26 mouse cellular contexts compared by ENCODE assay signal in genomic region chr17:79246962-79247902, GRCm38 (mm10).
DNase-seq lines count a peak whose midpoint lies in the region; ATAC-seq lines count a peak whose summit lies in the region.
"Had no signal": no experiment of that assay in that cellular context is flagged by ENCODE, and none has a peak within 500 bp of the region (broad histone marks: within the 10 kb centered on the region; RNA-seq: fewer than 3 reads in every experiment).

No protein-coding gene starts in this region.

- H3K27me3 ChIP-seq in hindbrain, embryonic 12.5 days, result no peaks in the 10 kb centered on the region
- H3K27me3 ChIP-seq in hindbrain, embryonic 10.5 days (ENCODE audit: insufficient read depth, poor library complexity, severe bottlenecking), result no peaks in the 10 kb centered on the region
- H3K27me3 ChIP-seq in neural tube, embryonic 13.5 days, result no peaks in the 10 kb centered on the region
- H3K27me3 ChIP-seq in neural tube, embryonic 15.5 days (replicated peaks), result no peaks in the 10 kb centered on the region
- H3K27me3 ChIP-seq in forebrain, embryonic 13.5 days, result no peaks in the 10 kb centered on the region
- H3K27me3 ChIP-seq: embryonic facial prominence, embryonic 12.5 days; hindbrain, embryonic 15.5 days; intestine, embryonic 15.5 days; limb, embryonic 12.5 days; liver, embryonic 15.5 days had no signal

- H3K9ac ChIP-seq in hindbrain, embryonic 12.5 days, result no peak overlapping the region
- no peak overlapping the region for H3K9ac ChIP-seq in neural tube, embryonic 13.5 days
- no peak overlapping the region for H3K9ac ChIP-seq in neural tube, embryonic 15.5 days (replicated peaks)
- H3K9ac ChIP-seq in forebrain, embryonic 13.5 days, result no peak overlapping the region
- H3K9ac ChIP-seq: embryonic facial prominence, embryonic 12.5 days; hindbrain, embryonic 15.5 days; intestine, embryonic 15.5 days; limb, embryonic 12.5 days; liver, embryonic 15.5 days; lung, embryonic 14.5 days had no signal

- no peak overlapping the region for H3K4me2 ChIP-seq in hindbrain, embryonic 12.5 days (replicated peaks)
- no peak overlapping the region for H3K4me2 ChIP-seq in neural tube, embryonic 13.5 days
- no peak overlapping the region for H3K4me2 ChIP-seq in neural tube, embryonic 15.5 days
- no peak overlapping the region for H3K4me2 ChIP-seq in forebrain, embryonic 13.5 days
- H3K4me2 ChIP-seq: embryonic facial prominence, embryonic 12.5 days; hindbrain, embryonic 15.5 days; intestine, embryonic 15.5 days; limb, embryonic 12.5 days; liver, embryonic 15.5 days; lung, embryonic 14.5 days had no signal

- WGBS in hindbrain, embryonic 12.5 days, result 72% methylated on average over 9 of the region's 9 CpGs
- 84% methylated on average over 9 of the region's 9 CpGs for WGBS in hindbrain, embryonic 10.5 days
- WGBS in neural tube, embryonic 13.5 days, result 68% methylated on average over 9 of the region's 9 CpGs
- 65% methylated on average over 9 of the region's 9 CpGs for whole genome bisulfite sequencing in neural tube, embryonic 15.5 days
- 44% methylated on average over 9 of the region's 9 CpGs for WGBS in forebrain, embryonic 13.5 days

- no peak overlapping the region for H3K4me3 ChIP-seq in hindbrain, embryonic 12.5 days
- no peak overlapping the region for H3K4me3 ChIP-seq in hindbrain, embryonic 10.5 days
- no peak overlapping the region for H3K4me3 ChIP-seq in neural tube, embryonic 13.5 days
- no peak overlapping the region for H3K4me3 ChIP-seq in neural tube, embryonic 15.5 days (replicated peaks)
- H3K4me3 ChIP-seq in forebrain, embryonic 13.5 days, result no peak overlapping the region
- H3K4me3 ChIP-seq: embryonic facial prominence, embryonic 12.5 days; hindbrain, embryonic 15.5 days; intestine, embryonic 15.5 days; limb, embryonic 12.5 days; liver, embryonic 15.5 days; midbrain, embryonic 10.5 days; myocyte had no signal

- no peak overlapping the region for H3K27ac ChIP-seq in hindbrain, embryonic 12.5 days
- H3K27ac ChIP-seq in hindbrain, embryonic 10.5 days, result no peak overlapping the region
- H3K27ac ChIP-seq in neural tube, embryonic 13.5 days (replicated peaks), result no peak overlapping the region
- H3K27ac ChIP-seq in neural tube, embryonic 15.5 days (replicated peaks), result no peak overlapping the region
- no peak overlapping the region for H3K27ac ChIP-seq in forebrain, embryonic 13.5 days
- H3K27ac ChIP-seq: embryonic facial prominence, embryonic 12.5 days; hindbrain, embryonic 15.5 days; intestine, embryonic 15.5 days; limb, embryonic 12.5 days; liver, embryonic 15.5 days; midbrain, embryonic 10.5 days had no signal

- no peaks in the 10 kb centered on the region for H3K4me1 ChIP-seq in hindbrain, embryonic 12.5 days
- H3K4me1 ChIP-seq in hindbrain, embryonic 10.5 days (replicated peaks), result no peaks in the 10 kb centered on the region
- H3K4me1 ChIP-seq in neural tube, embryonic 13.5 days (replicated peaks), result peaks cover 6% of the 10 kb centered on the region
- H3K4me1 ChIP-seq in neural tube, embryonic 15.5 days, result no peaks in the 10 kb centered on the region
- peaks cover 16% of the 10 kb centered on the region for H3K4me1 ChIP-seq in forebrain, embryonic 13.5 days
- H3K4me1 ChIP-seq: embryonic facial prominence, embryonic 12.5 days; intestine, embryonic 15.5 days; limb, embryonic 12.5 days; liver, embryonic 15.5 days; midbrain, embryonic 10.5 days had no signal

- 0 out of 2 replicates have a peak, but pooled peaks cover 6% of the 10 kb centered on the region for H3K9me3 ChIP-seq in hindbrain, embryonic 12.5 days (replicated peaks)
- peaks cover 9% of the 10 kb centered on the region; the same call in 1 of the 2 replicates for H3K9me3 ChIP-seq in hindbrain, embryonic 10.5 days
- 0 out of 2 replicates have a peak, but pooled peaks cover 4% of the 10 kb centered on the region for H3K9me3 ChIP-seq in neural tube, embryonic 13.5 days
- H3K9me3 ChIP-seq in neural tube, embryonic 15.5 days (replicated peaks), result no peaks in the 10 kb centered on the region
- H3K9me3 ChIP-seq in forebrain, embryonic 13.5 days (replicated peaks), result peaks cover 6% of the 10 kb centered on the region; the same call in 1 of the 2 replicates
- H3K9me3 ChIP-seq: embryonic facial prominence, embryonic 12.5 days; hindbrain, embryonic 15.5 days; intestine, embryonic 15.5 days; liver, embryonic 15.5 days had no signal

- H3K36me3 ChIP-seq in hindbrain, embryonic 12.5 days, result no peaks in the 10 kb centered on the region
- H3K36me3 ChIP-seq in hindbrain, embryonic 10.5 days, result no peaks in the 10 kb centered on the region
- H3K36me3 ChIP-seq in neural tube, embryonic 13.5 days, result no peaks in the 10 kb centered on the region
- H3K36me3 ChIP-seq in neural tube, embryonic 15.5 days, result no peaks in the 10 kb centered on the region
- H3K36me3 ChIP-seq in forebrain, embryonic 13.5 days (ENCODE audit: poor library complexity, severe bottlenecking), result no peaks in the 10 kb centered on the region
- H3K36me3 ChIP-seq: embryonic facial prominence, embryonic 12.5 days; hindbrain, embryonic 15.5 days; intestine, embryonic 15.5 days; limb, embryonic 12.5 days; liver, embryonic 15.5 days; midbrain, embryonic 10.5 days had no signal

- DNase-seq in hindbrain, embryonic 10.5 days (ENCODE audit: low spot score), result no peak
- no peak for DNase-seq in left cerebral cortex, adult 9 months (ENCODE audit: low spot score in 2 of 2)
- DNase-seq in left cerebral cortex, adult 8-10 months (ENCODE audit: low spot score in 2 of 2), result no peak
- DNase-seq: adrenal gland, adult 8-10 months; B cell, adult 2 months; cerebellum, adult 11 months; cerebellum, adult 9-10 months; embryo, embryonic 11 days; gastrocnemius, postnatal 10 days; kidney, adult 2 months; kidney, postnatal 4 days; lung, embryonic 14.5 days; right cerebral cortex, postnatal 4 days; thymus, adult 2 months; thymus, postnatal 36 days had no signal

- ATAC-seq in hindbrain, embryonic 12.5 days (ENCODE audit: low FRiP score), result peak; percentile 76
- peak; percentile 32 for ATAC-seq in neural tube, embryonic 13.5 days (ENCODE audit: low read depth)
- no peak for ATAC-seq in neural tube, embryonic 15.5 days (ENCODE audit: low FRiP score)
- peak; percentile 81 for ATAC-seq in forebrain, embryonic 13.5 days
- ATAC-seq: intestine, embryonic 15.5 days had no signal
